Mouse (Mus musculus): ENCODE data around the gene Tmem19. TPM values are rescaled to one million over a fixed set of nuclear protein-coding genes. Genes with fewer than 3 reads are reported as not detected.
"Not testable (repeated sequence)": the region's sequence is repeated elsewhere in the genome, so short reads cannot be mapped to it uniquely, and the experiment has no call there.

Tmem19 gene
- total and polyA plus RNA-seq, 2 experiments from 2014 or later: 6.0 to 21.6 TPM

DNA sequence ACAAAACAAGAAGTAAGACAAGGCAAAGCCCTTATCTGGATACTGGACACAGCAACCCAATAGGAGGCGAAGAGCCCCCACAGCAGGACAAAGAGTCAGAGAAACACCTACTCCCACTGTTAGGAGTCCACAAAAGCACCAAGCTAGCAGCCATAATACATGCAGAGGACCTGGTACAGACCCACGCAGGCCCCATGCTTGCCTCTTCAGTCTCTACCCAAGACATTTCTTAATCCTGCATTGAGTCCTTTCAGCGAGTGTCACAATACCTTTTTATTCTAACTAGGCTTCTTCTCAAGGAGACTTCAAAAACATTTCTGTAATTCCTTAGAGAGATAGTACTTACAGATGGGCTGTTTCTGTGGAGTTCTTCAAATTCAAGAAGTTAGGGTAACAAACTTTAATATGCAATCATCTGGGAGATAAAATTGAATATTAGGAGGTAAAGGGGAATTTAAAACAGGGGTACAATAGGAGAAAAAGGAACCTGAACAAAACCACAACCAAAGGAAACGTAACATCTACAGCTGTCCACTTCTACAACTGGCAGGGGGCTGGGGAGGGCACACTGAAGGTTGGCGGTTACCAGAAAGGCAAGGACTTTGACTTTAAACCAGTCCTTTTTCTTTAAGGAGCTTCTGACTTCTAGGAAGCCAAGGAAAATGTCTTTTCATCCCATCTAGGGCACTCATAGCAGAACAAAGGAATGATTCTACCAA lies 40.8 kb downstream of the Tmem19 start:
- no peak overlapping the region for H3K27ac ChIP-seq (ENCODE audit: low read depth)
- H3K4me3 ChIP-seq (ENCODE audit: low read depth, low read length): no peak overlapping the region
- WGBS: 77% methylated on average over 5 of the region's 5 CpGs
- H3K9me3 ChIP-seq (replicated peaks; ENCODE audit: control insufficient read depth, low read length): no peaks in the 10 kb centered on the region
- TF ChIP-seq EP300 (IDR thresholded peaks at IDR 0.05; ENCODE audit: low read depth) (no peak), CTCF (IDR thresholded peaks at IDR 0.05; ENCODE audit: low read depth) (no peak)
- no peak overlapping the region for H3K9ac ChIP-seq (replicated peaks; ENCODE audit: low read depth, low read length)
- ATAC-seq (ENCODE audit: insufficient read depth, low read depth) (no peak), DNase-seq (ENCODE audit: low spot score) (no peak)
- H3K27me3 ChIP-seq (ENCODE audit: control insufficient read depth, insufficient read depth, low read length): no peaks in the 10 kb centered on the region
- no peaks in the 10 kb centered on the region for H3K36me3 ChIP-seq (replicated peaks; ENCODE audit: control insufficient read depth, insufficient read depth, low read length)
- no peak overlapping the region for H3K4me2 ChIP-seq (ENCODE audit: low read depth, low read length)
- H3K4me1 ChIP-seq (ENCODE audit: control insufficient read depth, insufficient read depth): no peaks in the 10 kb centered on the region

DNA sequence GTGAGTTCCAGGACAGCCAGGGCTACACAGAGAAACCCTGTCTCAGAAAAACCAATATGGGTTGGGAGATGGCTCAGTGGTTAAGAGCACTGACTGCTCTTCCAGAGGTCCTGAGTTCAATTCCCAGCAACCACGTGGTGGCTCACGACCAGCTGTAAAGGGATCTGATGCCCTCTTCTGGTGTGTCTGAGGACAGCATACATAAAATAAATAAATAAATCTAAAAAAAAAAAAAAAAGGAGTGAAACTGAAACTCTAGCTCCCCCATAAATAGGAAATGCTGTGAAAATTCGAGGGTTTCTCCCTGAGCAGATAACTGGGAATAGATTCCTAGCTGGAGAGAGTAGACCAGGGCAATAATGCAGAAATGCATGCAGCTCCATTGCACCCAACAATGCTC lies 43.9 kb downstream of the Tmem19 start:
- H3K9ac ChIP-seq (replicated peaks; ENCODE audit: low read depth, low read length); DNase-seq (ENCODE audit: low spot score); H3K9me3 ChIP-seq (replicated peaks; ENCODE audit: control insufficient read depth, low read length); H3K36me3 ChIP-seq (replicated peaks; ENCODE audit: control insufficient read depth, insufficient read depth, low read length); H3K27ac ChIP-seq (ENCODE audit: low read depth); H3K4me1 ChIP-seq (ENCODE audit: control insufficient read depth, insufficient read depth); H3K4me2 ChIP-seq (ENCODE audit: low read depth, low read length); ATAC-seq (ENCODE audit: insufficient read depth, low read depth); H3K27me3 ChIP-seq (ENCODE audit: control insufficient read depth, insufficient read depth, low read length); H3K4me3 ChIP-seq (ENCODE audit: low read depth, low read length): not testable (repeated sequence)
- 56% methylated on average over 3 of the region's 3 CpGs for WGBS

DNA sequence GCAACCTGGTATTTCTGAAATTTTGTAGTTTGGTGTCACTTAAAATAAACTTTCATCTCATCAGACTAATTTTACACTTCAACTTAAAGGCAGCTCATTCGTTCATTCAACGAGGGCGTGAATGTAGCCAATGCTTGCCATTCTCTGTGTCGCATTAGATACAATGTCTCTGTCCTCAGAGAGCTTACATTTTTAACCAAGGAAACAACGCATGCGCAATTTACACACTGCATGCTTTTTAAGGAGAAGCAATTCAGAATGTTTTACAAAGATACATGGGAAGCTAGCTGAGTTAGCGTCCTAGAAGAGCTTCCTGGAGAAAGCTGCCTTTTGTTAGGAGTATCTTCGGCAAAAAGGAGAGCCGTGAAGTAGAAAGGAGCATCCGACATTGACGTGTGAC lies 46.0 kb downstream of the Tmem19 start:
- DNase-seq (ENCODE audit: low spot score) (peak; percentile 41), ATAC-seq (ENCODE audit: insufficient read depth, low read depth) (no peak)
- Histone ChIP-seq H3K9me3 (replicated peaks; ENCODE audit: control insufficient read depth, low read length) (no peaks in the 10 kb centered on the region), H3K9ac (replicated peaks; ENCODE audit: low read depth, low read length) (peak overlapping the region; percentile 98), H3K36me3 (replicated peaks; ENCODE audit: control insufficient read depth, insufficient read depth, low read length) (no peaks in the 10 kb centered on the region), H3K4me3 (ENCODE audit: low read depth, low read length) (peak overlapping the region; percentile 90), H3K4me1 (ENCODE audit: control insufficient read depth, insufficient read depth) (peaks cover 27% of the 10 kb centered on the region), H3K27ac (ENCODE audit: low read depth) (peak overlapping the region; percentile 98), H3K4me2 (ENCODE audit: low read depth, low read length) (peak overlapping the region; percentile 77), H3K27me3 (ENCODE audit: control insufficient read depth, insufficient read depth, low read length) (no peaks in the 10 kb centered on the region)
- TF ChIP-seq EP300 (IDR thresholded peaks at IDR 0.05; ENCODE audit: low read depth): no peak
- no peak for TF ChIP-seq CTCF (IDR thresholded peaks at IDR 0.05; ENCODE audit: low read depth)
- WGBS: 55% methylated on average over 11 of the region's 11 CpGs

DNA sequence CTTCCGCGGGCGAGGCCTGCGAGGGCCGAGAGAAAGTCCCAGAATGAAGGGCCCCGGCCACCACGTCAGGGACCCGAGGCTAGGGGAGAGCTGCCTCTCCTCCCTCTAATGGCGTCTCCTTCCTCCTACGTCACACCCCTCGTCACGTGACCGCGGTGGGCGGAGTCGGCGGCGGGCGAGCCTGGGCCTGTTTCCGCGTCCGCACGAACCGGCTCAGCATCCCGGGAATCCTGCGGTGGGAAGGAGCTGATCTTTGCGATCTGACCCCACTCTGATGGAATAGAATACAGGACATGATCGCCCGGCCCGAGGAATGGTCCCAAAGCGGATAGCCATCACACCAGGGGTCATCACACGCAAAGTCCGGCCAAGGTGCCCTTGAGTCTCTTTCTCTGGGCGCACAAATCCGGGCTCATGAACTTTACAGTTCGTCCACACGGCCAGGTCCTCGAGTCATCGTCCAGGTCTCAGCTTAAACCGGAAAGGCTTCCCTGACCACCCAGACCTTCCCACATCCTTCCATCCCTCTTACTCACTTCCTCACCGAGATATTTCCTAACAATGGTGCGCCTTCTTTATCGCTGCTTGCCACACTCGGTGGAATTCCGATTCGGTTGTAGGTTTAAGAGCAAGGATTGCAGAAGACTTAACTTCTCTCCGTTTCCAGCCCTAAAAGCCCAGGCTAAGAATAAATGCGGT lies 46.7 kb downstream of the Tmem19 start, which contains the start of gene Rab21:
Gene Rab21, minus strand, starts transcription at position 122 of the 699 bp plus-strand sequence.
- H3K4me2 ChIP-seq (ENCODE audit: low read depth, low read length): peak within 1 kb of the TSS; percentile 77
- H3K4me1 ChIP-seq (ENCODE audit: control insufficient read depth, insufficient read depth): peaks cover 32% of the 10 kb centered on the region
- DNase-seq (ENCODE audit: low spot score): peak; percentile 92
- peak within 1 kb of the TSS; percentile 98 for H3K27ac ChIP-seq (ENCODE audit: low read depth)
- ATAC-seq (ENCODE audit: insufficient read depth, low read depth): peak; percentile 87
- no peaks in the 10 kb centered on the region for H3K27me3 ChIP-seq (ENCODE audit: control insufficient read depth, insufficient read depth, low read length)
- peak within 1 kb of the TSS; percentile 98 for H3K9ac ChIP-seq (replicated peaks; ENCODE audit: low read depth, low read length)
- H3K36me3 ChIP-seq (replicated peaks; ENCODE audit: control insufficient read depth, insufficient read depth, low read length): no peaks in the 10 kb centered on the region
- peak within 1 kb of the TSS; percentile 90 for H3K4me3 ChIP-seq (ENCODE audit: low read depth, low read length)
- no peaks in the 10 kb centered on the region for H3K9me3 ChIP-seq (replicated peaks; ENCODE audit: control insufficient read depth, low read length)
- 0% methylated on average over 46 of the region's 48 CpGs for WGBS
- peak; percentile 33; the same call in 1 of the 2 replicates for TF ChIP-seq EP300 (IDR thresholded peaks at IDR 0.05; ENCODE audit: low read depth)
- TF ChIP-seq CTCF (IDR thresholded peaks at IDR 0.05; ENCODE audit: low read depth): no peak

DNA sequence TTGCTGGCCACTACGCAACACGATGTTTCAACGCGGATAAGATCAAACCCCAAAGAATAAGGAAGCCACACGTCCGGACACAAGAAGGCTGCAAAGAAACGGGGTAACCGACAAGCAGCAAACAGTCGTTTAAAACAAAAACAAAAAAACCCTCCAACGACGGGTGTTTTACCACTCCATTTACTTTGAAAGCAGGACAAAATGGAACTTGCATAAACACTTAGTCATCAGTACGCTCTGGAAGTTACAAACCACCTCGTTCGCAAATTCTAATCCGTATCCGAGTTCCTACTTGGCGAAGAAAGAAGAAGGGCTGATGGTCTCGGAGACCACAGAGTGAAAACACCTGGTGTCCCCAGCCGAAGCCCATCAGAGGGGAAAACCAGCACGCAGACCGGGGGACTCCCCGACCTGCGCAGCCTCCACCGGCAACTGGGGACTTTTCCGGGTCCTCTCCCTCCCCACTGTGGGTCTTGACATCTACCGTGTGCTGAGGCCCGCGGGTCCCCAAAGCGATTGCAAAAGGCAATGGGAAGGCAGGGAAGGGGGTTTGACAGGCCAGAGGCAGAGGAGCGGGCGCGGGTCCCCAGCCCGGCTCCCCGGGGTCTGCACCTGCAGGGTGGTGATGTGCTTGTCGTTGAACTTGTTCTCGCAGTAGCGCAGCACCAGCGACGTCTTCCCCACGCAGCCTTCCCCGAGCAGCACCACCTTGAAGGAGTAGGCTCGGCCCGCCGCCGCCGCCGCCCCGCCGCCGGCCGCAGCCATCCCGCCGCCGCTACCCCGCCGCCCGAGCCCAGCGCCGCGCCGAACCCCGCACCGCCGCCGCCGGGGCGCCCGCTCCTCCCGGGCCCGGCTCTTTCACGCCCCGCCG lies 47.5 kb downstream of the Tmem19 start:
- H3K27me3 ChIP-seq (ENCODE audit: control insufficient read depth, insufficient read depth, low read length): no peaks in the 10 kb centered on the region
- DNase-seq (ENCODE audit: low spot score) (peak; percentile 31), ATAC-seq (ENCODE audit: insufficient read depth, low read depth) (peak; percentile 28)
- no peaks in the 10 kb centered on the region for H3K36me3 ChIP-seq (replicated peaks; ENCODE audit: control insufficient read depth, insufficient read depth, low read length)
- under 1% methylated on average over 55 of the region's 73 CpGs for WGBS
- H3K4me1 ChIP-seq (ENCODE audit: control insufficient read depth, insufficient read depth): peaks cover 37% of the 10 kb centered on the region
- H3K27ac ChIP-seq (ENCODE audit: low read depth): peak overlapping the region; percentile 98
- peak overlapping the region; percentile 98 for H3K9ac ChIP-seq (replicated peaks; ENCODE audit: low read depth, low read length)
- H3K9me3 ChIP-seq (replicated peaks; ENCODE audit: control insufficient read depth, low read length): no peaks in the 10 kb centered on the region
- H3K4me3 ChIP-seq (ENCODE audit: low read depth, low read length): peak overlapping the region; percentile 90
- no peak for TF ChIP-seq CTCF (IDR thresholded peaks at IDR 0.05; ENCODE audit: low read depth)
- TF ChIP-seq EP300 (IDR thresholded peaks at IDR 0.05; ENCODE audit: low read depth): no peak
- H3K4me2 ChIP-seq (ENCODE audit: low read depth, low read length): peak overlapping the region; percentile 77
